Mouse (Mus musculus) limb, embryonic 11.5 days (tissue): ENCODE results near the gene Zfp574. TPM values are rescaled to one million over a fixed set of nuclear protein-coding genes. Genes with fewer than 3 reads are reported as not detected.

Source experiments
- ATAC-seq: fragments of 200-750 bp; cut with Nextera tagmentation; 2 replicates; pipeline ENCODE4 v1.8.0; 2017; ENCODE audit warnings: low read depth; ENCODE audit not compliant: insufficient number of reproducible peaks, low FRiP score, low TSS enrichment
- DNase-seq: peaks from one replicate; pipeline ENCODE4 v3.0.0-alpha.2; 2015; ENCODE audit warnings: low spot score
- H3K27ac ChIP-seq: fragments of 300-500 bp; sonication (generic); replicated peaks from 2 replicates; pipeline ENCODE4 v1.5.1; 2014; ENCODE audit warnings: low read depth, mild to moderate bottlenecking, low read length
- H3K27me3 ChIP-seq: fragments of 300-500 bp; sonication (generic); 2 replicates; pipeline ENCODE4 v1.6.1; 2014; ENCODE audit warnings: mild to moderate bottlenecking, low read length, mixed read lengths; ENCODE audit not compliant: control insufficient read depth, insufficient read depth
- H3K36me3 ChIP-seq: fragments of 300-500 bp; sonication (generic); 2 replicates; pipeline ENCODE4 v1.6.1; 2014; ENCODE audit warnings: mild to moderate bottlenecking, low read length, moderate library complexity, mixed read lengths; ENCODE audit not compliant: control insufficient read depth, insufficient read depth
- H3K4me1 ChIP-seq: fragments of 300-500 bp; sonication (generic); 2 replicates; pipeline ENCODE4 v1.6.1; 2014; ENCODE audit warnings: low read length, mixed read lengths; ENCODE audit not compliant: control insufficient read depth, insufficient read depth
- H3K4me2 ChIP-seq: fragments of 300-500 bp; sonication (generic); 2 replicates; pipeline ENCODE4 v1.6.1; 2014; ENCODE audit warnings: low read depth, mild to moderate bottlenecking, moderate library complexity; ENCODE audit not compliant: severe bottlenecking
- H3K4me3 ChIP-seq: fragments of 300-500 bp; sonication (generic); 2 replicates; pipeline ENCODE4 v1.5.1; 2014; ENCODE audit warnings: low read depth, low read length
- H3K9ac ChIP-seq: fragments of 300-500 bp; sonication (generic); 2 replicates; pipeline ENCODE4 v1.6.1; 2014; ENCODE audit warnings: mild to moderate bottlenecking, low read length
- H3K9me3 ChIP-seq: fragments of 300-500 bp; sonication (generic); 2 replicates; pipeline ENCODE4 v1.6.1; 2016; ENCODE audit warnings: low read length; ENCODE audit not compliant: control insufficient read depth
- WGBS: fragments of 180-500 bp; shearing (Covaris S2); extraction: QIAGEN DNeasy Blood & Tissue Kit; methylation state at CpG from one replicate; pipeline ENCODE4 v1.1.7; 2014; 5-methylcytosine and 5-hydroxymethylcytosine counted together
- polyA plus RNA-seq: library from polyadenylated mRNA; unstranded; fragments of >200 nt; fragmentation: Nextera tagmentation; extraction: Ambion mirVana; gene quantifications from 2 replicates; pipeline ENCODE4 v1.2.1, GENCODE M21; 2014

The Zfp574 gene
- polyA plus RNA-seq, 1 experiment from 2014 or later = 28.1 TPM

DNA sequence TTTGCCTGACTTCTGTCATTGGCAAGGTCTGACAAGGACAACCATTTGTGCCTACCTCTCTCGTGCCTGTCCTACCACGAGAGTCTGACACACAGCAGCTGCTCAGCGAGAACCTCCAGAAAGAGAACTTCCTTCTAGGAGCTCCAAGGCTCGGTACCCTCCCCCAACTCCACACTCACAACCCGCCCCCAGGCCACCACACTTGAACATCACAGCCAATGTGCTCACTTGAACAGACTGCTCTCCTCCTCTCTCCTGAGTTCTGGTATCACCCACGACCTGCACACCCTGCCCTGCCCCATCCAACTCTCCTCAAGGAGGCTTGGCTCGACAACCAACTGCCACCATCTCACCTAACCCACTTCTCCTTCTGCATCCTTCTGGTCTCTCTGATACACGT, 8.5 kb upstream of the Zfp574 start:
- Histone ChIP-seq H3K9me3 (no peaks in the 10 kb centered on the region), H3K4me2 (no peak overlapping the region), H3K9ac (no peak overlapping the region), H3K36me3 (peaks cover 22% of the 10 kb centered on the region), H3K4me3 (no peak overlapping the region), H3K27ac (no peak overlapping the region), H3K4me1 (no peaks in the 10 kb centered on the region), H3K27me3 (no peaks in the 10 kb centered on the region)
- ATAC-seq (no peak), DNase-seq (no peak)
- WGBS = 86% methylated on average over 8 of the region's 8 CpGs

DNA sequence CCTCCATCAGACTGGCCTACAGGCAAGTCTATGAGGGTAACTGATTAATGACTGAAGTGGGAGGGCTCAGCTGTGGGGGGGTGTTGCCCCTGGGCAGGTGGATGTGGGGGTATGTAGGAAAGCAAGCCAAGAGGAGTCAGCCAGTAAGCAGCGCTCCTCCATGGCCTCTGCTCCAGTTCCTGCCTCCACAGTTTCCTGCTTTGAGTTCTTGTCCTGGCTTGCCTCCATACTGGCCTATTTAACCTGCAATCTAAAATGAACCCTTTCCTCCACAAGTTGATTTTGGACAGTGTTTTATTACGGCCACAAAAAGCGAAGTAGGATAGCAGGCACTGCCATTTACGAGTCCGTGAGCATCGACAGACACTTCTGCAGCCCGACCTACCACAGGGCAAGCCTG, 5.0 kb upstream of the Zfp574 start:
- Histone ChIP-seq H3K9ac (no peak overlapping the region), H3K27ac (no peak overlapping the region), H3K4me2 (no peak overlapping the region), H3K4me1 (peaks cover 12% of the 10 kb centered on the region), H3K4me3 (no peak overlapping the region), H3K27me3 (no peaks in the 10 kb centered on the region), H3K36me3 (peaks cover 18% of the 10 kb centered on the region; the same call in 1 of the 2 replicates), H3K9me3 (no peaks in the 10 kb centered on the region)
- 86% methylated on average over 7 of the region's 7 CpGs for WGBS
- no peak for ATAC-seq
- no peak for DNase-seq

DNA sequence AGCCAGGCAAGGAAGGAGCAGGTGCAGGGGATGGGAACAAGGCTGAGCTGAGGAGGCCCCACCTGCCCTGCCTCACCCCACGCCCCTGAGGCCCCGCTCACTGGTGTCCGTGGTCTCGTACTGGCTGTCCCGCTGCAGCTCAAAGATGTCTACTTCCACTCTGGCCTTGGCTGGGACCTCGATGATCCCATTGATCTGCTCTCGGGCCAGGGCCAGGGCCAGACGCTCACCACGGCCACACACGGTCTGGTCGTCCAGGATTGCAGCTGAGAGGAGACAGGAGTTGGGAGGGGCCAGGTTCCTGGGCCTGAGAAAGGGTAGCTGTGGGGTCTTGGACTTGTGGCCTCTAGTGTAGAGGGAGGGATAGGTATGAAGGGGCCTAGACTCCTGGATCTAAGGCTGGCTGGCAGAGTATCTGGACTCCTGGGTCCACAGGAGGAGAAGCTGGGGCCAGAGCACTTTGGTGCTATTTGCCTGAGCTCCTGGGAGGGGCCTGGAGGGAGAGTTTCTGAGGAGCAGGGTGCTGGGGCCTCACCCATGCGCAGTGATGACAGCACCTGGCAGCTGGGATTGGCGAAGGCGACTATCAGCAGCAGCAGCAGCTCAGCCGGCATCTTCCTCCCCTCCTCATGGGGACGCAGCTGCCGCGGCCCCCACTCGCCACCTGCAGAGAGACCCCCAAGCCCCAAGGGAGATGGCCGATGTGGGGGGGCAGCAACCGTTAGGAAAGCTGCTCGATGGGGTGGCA, 4.3 kb upstream of the Zfp574 start:
- ATAC-seq = no peak
- 84% methylated on average over 22 of the region's 22 CpGs for WGBS
- Histone ChIP-seq H3K4me3 (no peak overlapping the region), H3K9me3 (no peaks in the 10 kb centered on the region), H3K4me1 (peaks cover 12% of the 10 kb centered on the region), H3K27me3 (no peaks in the 10 kb centered on the region), H3K9ac (no peak overlapping the region), H3K4me2 (no peak overlapping the region), H3K27ac (no peak overlapping the region), H3K36me3 (peaks cover 12% of the 10 kb centered on the region; the same call in 1 of the 2 replicates)
- DNase-seq = no peak

DNA sequence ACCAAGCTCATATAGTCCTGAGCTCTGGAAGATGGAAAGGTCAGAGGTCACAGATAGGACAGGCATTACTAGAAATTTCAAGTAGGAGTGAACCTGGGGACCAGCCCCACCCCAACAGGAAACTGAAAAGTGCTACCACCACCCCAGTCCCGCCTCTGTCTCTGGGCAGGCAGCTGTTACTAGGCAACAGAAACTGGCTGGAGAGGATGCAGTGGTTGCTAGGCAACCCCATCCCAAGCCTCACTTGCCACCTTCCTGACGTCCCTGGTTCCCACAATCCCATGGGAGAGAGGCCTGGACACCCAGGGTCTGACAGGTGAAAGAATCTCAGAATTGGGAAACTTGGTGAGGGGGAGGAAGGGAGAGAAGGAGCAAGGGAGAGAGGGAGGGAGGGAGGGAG, 3.6 kb upstream of the Zfp574 start:
- Histone ChIP-seq H3K36me3 (peaks cover 12% of the 10 kb centered on the region; the same call in 1 of the 2 replicates), H3K4me3 (no peak overlapping the region)
- WGBS = 20% methylated on average over 2 of the region's 2 CpGs

DNA sequence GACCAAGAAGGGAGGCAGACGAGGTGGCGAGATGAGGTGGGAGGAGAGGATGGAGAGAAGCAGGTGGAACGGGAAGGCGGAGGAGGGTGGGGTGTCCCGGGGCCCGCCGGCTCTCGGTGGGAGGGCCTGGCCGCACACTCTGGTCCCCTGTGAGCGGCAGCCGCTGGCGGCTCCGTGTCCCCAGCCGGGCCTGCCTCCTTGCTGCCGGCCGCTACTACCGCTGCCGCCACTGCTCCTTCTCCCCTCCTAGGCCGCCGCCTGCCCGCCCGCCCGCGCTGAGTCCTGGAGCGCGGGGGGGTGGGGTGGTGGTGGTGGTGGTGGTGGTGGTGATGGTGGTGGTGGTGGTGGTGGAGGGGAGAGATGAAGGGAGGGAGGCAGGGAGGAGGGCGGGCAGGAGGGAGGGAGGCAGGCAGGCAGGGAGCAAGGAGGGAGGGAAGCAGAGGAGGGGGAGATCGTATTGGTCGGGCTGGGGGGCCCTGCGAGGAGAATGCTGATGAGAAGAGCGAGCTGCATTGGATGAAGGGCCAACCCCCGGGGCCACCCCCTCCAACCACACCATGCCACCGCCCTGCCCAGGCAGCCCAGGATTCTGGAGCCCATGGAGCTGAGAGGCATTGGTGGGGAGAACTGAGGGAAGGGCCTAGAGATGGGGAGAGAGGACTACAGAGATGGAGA, 486 bp downstream of the Zfp574 start:
- Histone ChIP-seq H3K36me3 (peaks cover 5% of the 10 kb centered on the region; the same call in 1 of the 2 replicates), H3K27ac (peak overlapping the region; percentile 87), H3K4me3 (peak overlapping the region; percentile 65), H3K9me3 (no peaks in the 10 kb centered on the region; the same call in 1 of the 2 replicates), H3K9ac (peak overlapping the region; percentile 82), H3K27me3 (no peaks in the 10 kb centered on the region), H3K4me2 (peak overlapping the region; percentile 89), H3K4me1 (peaks cover 12% of the 10 kb centered on the region)
- no peak for ATAC-seq
- 0% methylated on average over 11 of the region's 33 CpGs for WGBS
- peak; percentile 65 for DNase-seq

More for the DNA sequence above, 3.6 kb upstream of the Zfp574 start:
- Histone ChIP-seq H3K4me2 (no peak overlapping the region), H3K9me3 (no peaks in the 10 kb centered on the region), H3K9ac (no peak overlapping the region), H3K27ac (no peak overlapping the region), H3K4me1 (peaks cover 12% of the 10 kb centered on the region), H3K27me3 (no peaks in the 10 kb centered on the region)
- ATAC-seq = no peak
- peak; percentile 47 for DNase-seq

DNA sequence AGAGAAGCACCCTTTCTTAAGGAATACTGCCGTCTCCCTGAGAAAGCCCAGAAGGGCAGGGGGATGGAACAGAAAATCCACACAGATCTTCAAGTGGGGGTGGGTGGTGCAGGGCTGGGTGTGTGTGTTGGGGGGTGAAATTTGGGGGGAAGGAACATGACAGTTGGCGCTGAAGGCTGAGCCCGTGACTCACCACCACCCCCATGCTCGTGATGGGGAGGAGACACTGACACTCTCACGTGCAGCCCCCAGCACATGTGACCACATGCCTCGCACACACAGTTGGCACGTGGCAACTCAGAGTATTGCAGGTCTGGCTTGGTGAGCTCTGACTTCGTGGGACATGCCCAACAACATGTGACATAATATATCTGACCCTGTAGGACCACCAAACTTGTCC, 1.6 kb downstream of the Zfp574 start:
- Histone ChIP-seq H3K4me1 (peaks cover 19% of the 10 kb centered on the region), H3K36me3 (no peaks in the 10 kb centered on the region), H3K4me2 (no peak overlapping the region; the same call in 1 of the 2 replicates), H3K27me3 (no peaks in the 10 kb centered on the region), H3K9me3 (no peaks in the 10 kb centered on the region; the same call in 1 of the 2 replicates), H3K9ac (no peak overlapping the region), H3K4me3 (no peak overlapping the region), H3K27ac (no peak overlapping the region)
- DNase-seq (no peak), ATAC-seq (no peak)
- WGBS = 83% methylated on average over 8 of the region's 8 CpGs

DNA sequence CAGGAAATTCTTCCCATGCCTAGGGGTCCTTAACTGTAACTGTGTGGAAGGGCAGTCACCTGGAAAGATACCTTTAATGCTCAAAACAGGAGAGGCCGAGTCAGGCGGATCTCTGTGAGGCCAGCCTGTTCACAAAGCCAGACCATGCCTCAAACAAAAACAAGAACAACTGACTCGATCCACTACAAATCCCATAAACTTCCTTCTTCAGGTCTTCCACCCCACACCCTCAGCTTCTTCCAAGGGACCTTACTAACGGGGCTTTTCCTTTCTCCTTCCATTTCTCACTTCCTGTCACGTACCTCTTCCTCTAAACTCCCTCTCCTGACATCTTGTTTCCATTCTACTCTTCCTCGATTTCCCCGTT, 3.9 kb downstream of the Zfp574 start:
- no peak for ATAC-seq
- 23% methylated on average over 7 of the region's 7 CpGs for WGBS
- Histone ChIP-seq H3K9ac (peak overlapping the region; percentile 44), H3K27ac (peak overlapping the region; percentile 81), H3K9me3 (no peaks in the 10 kb centered on the region; the same call in 1 of the 2 replicates), H3K27me3 (no peaks in the 10 kb centered on the region), H3K4me1 (peaks cover 7% of the 10 kb centered on the region), H3K4me2 (peak overlapping the region; percentile 62), H3K4me3 (peak overlapping the region; percentile 86), H3K36me3 (peaks cover 18% of the 10 kb centered on the region)
- no peak for DNase-seq

DNA sequence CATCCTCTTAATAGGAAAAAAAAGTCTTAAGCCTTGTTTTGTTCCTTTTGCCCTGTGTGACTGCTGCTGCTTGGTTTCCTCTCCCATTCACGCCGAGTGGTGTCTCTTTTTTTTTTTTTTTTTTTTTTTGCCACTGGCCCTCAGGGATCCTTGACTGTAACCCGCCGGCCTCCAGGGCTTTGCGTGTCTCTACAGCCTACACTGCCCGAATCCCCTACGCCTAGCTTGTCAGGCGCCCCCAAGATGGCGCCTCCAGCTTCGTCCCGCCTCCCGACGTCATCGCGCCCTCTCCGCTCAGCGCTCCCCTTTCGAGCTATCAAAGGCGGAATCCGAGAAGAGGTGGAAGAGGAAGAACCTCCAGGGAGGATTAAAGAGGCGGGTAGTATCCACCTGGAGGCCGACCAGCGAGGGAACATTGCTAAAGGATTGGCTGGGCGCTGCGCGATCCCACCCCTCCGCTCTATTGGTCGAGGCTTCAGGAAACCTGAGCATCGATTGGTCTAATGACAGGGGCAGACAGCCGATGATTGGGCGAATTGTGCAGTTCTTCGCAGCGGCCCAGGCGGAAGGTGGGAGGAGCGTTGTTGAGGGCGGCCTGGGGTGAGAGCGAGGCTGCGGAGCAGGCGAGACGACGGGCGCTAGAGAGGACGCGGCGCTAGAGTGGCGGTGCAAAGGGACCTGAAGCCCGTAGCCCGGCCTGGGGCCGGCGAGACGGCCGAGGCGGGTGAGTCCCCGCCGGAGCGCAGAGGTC, 4.5 kb downstream of the Zfp574 start:
- Histone ChIP-seq H3K9me3 (no peaks in the 10 kb centered on the region; the same call in 1 of the 2 replicates), H3K4me3 (peak overlapping the region; percentile 86), H3K27ac (peak overlapping the region; percentile 88), H3K27me3 (no peaks in the 10 kb centered on the region), H3K4me2 (peak overlapping the region; percentile 74), H3K36me3 (peaks cover 23% of the 10 kb centered on the region), H3K9ac (peak overlapping the region; percentile 90), H3K4me1 (peaks cover 7% of the 10 kb centered on the region)
- ATAC-seq (peak; percentile 97), DNase-seq (peak; percentile 97)
- under 1% methylated on average over 56 of the region's 56 CpGs for WGBS
